Mouse (Mus musculus) limb, embryonic 15.5 days (tissue): ENCODE data around the gene Pidd1. TPM values are rescaled to one million over a fixed set of nuclear protein-coding genes. Genes with fewer than 3 reads are reported as not detected.

Experiments used
- ATAC-seq: fragments of 200-750 bp; cut with Nextera tagmentation; 2 replicates; pipeline ENCODE4 v1.8.0; 2017; ENCODE audit warnings: low read depth, moderate TSS enrichment; ENCODE audit not compliant: insufficient number of reproducible peaks, low FRiP score, low TSS enrichment
- H3K27ac ChIP-seq: fragments of 300-500 bp; sonication (generic); 2 replicates; pipeline ENCODE4 v1.5.1; 2015; ENCODE audit warnings: moderate library complexity, mild to moderate bottlenecking, inconsistent platforms
- H3K27me3 ChIP-seq: fragments of 300-500 bp; sonication (generic); 2 replicates; pipeline ENCODE4 v1.6.1; 2015; ENCODE audit warnings: inconsistent platforms
- H3K36me3 ChIP-seq: fragments of 300-500 bp; sonication (generic); 2 replicates; pipeline ENCODE4 v1.6.1; 2015; ENCODE audit warnings: inconsistent platforms
- H3K4me1 ChIP-seq: fragments of 300-500 bp; sonication (generic); 2 replicates; pipeline ENCODE4 v1.6.1; 2015; ENCODE audit warnings: inconsistent platforms
- H3K4me2 ChIP-seq: fragments of 300-500 bp; sonication (generic); 2 replicates; pipeline ENCODE4 v1.6.1; 2015; ENCODE audit warnings: mild to moderate bottlenecking, inconsistent platforms
- H3K4me3 ChIP-seq: fragments of 300-500 bp; sonication (generic); 2 replicates; pipeline ENCODE4 v1.5.1; 2015; ENCODE audit warnings: mild to moderate bottlenecking, inconsistent platforms
- H3K9ac ChIP-seq: fragments of 300-500 bp; sonication (generic); 2 replicates; pipeline ENCODE4 v1.6.1; 2015; ENCODE audit warnings: inconsistent platforms
- H3K9me3 ChIP-seq: fragments of 300-500 bp; sonication (generic); 2 replicates; pipeline ENCODE4 v1.6.1; 2016; ENCODE audit warnings: inconsistent platforms
- WGBS: fragments of 180-500 bp; shearing (Covaris S2); methylation state at CpG from one replicate; pipeline ENCODE4 v1.1.7; 2015; 5-methylcytosine and 5-hydroxymethylcytosine counted together
- polyA plus RNA-seq: library from polyadenylated mRNA; unstranded; fragments of >200 nt; fragmentation: Nextera tagmentation; extraction: Ambion mirVana; gene quantifications from 2 replicates; pipeline ENCODE4 v1.2.1, GENCODE M21; 2015

The Pidd1 gene
- polyA plus RNA-seq, 1 experiment from 2014 or later = 9.8 TPM

GRCm38 (mm10) chr7:141463824-141464602 lies 20.2 kb upstream of the Pidd1 start:
- H3K36me3 ChIP-seq = peaks cover 6% of the 10 kb centered on the region; the same call in 1 of the 2 replicates
- H3K4me3 ChIP-seq = peak overlapping the region; percentile 26; the same call in 1 of the 2 replicates
- peak overlapping the region; percentile 44 for H3K4me2 ChIP-seq
- whole genome bisulfite sequencing = 40% methylated on average over 12 of the region's 12 CpGs
- H3K27me3 ChIP-seq = peaks cover 61% of the 10 kb centered on the region
- H3K27ac ChIP-seq = peak overlapping the region; percentile 23; the same call in 1 of the 2 replicates
- peaks cover 68% of the 10 kb centered on the region for H3K4me1 ChIP-seq
- no peak overlapping the region for H3K9ac ChIP-seq
- no peaks in the 10 kb centered on the region for H3K9me3 ChIP-seq
- ATAC-seq = no peak

GRCm38 (mm10) chr7:141462333-141462821 lies 18.6 kb upstream of the Pidd1 start:
- ATAC-seq = no peak
- Histone ChIP-seq H3K4me3 (peak overlapping the region; percentile 41; the same call in 1 of the 2 replicates), H3K27me3 (peaks cover 61% of the 10 kb centered on the region), H3K27ac (no peak overlapping the region), H3K36me3 (peaks cover 7% of the 10 kb centered on the region; the same call in 1 of the 2 replicates), H3K4me1 (peaks cover 52% of the 10 kb centered on the region), H3K9me3 (no peaks in the 10 kb centered on the region), H3K4me2 (peak overlapping the region; percentile 76; the same call in 1 of the 2 replicates), H3K9ac (0 out of 2 replicates have a peak overlapping the region, but pooled peaks have one; percentile 28)
- WGBS = 7% methylated on average over 5 of the region's 5 CpGs

GRCm38 (mm10) chr7:141461521-141462332 lies 17.9 kb upstream of the Pidd1 start:
- Histone ChIP-seq H3K27ac (no peak overlapping the region; the same call in 1 of the 2 replicates), H3K27me3 (peaks cover 61% of the 10 kb centered on the region), H3K9me3 (no peaks in the 10 kb centered on the region), H3K4me2 (peak overlapping the region; percentile 76), H3K9ac (peak overlapping the region; percentile 28; the same call in 1 of the 2 replicates), H3K4me1 (peaks cover 47% of the 10 kb centered on the region), H3K36me3 (peaks cover 7% of the 10 kb centered on the region; the same call in 1 of the 2 replicates), H3K4me3 (peak overlapping the region; percentile 41)
- no peak for ATAC-seq
- WGBS = 3% methylated on average over 59 of the region's 59 CpGs

- no peak for ATAC-seq
- H3K27me3 ChIP-seq = peaks cover 60% of the 10 kb centered on the region
- peak within 1 kb of the TSS; percentile 41 for H3K4me3 ChIP-seq
- H3K9ac ChIP-seq = peak within 1 kb of the TSS; percentile 28; the same call in 1 of the 2 replicates
- H3K27ac ChIP-seq = no peak within 1 kb of the TSS; the same call in 1 of the 2 replicates
- WGBS = 71% methylated on average over 15 of the region's 15 CpGs
- H3K4me2 ChIP-seq = peak within 1 kb of the TSS; percentile 76
- peaks cover 46% of the 10 kb centered on the region for H3K4me1 ChIP-seq
- H3K9me3 ChIP-seq = no peaks in the 10 kb centered on the region
- H3K36me3 ChIP-seq = peaks cover 7% of the 10 kb centered on the region; the same call in 1 of the 2 replicates
Measured at GRCm38 (mm10) chr7:141460391-141461113, 16.7 kb upstream of the Pidd1 start, which contains the start of gene Cracr2b. Gene Cracr2b, plus strand, starts transcription at chr7:141461094.

GRCm38 (mm10) chr7:141460001-141460390 lies 16.2 kb upstream of the Pidd1 start:
- H3K36me3 ChIP-seq = peaks cover 7% of the 10 kb centered on the region; the same call in 1 of the 2 replicates
- H3K27me3 ChIP-seq = peaks cover 57% of the 10 kb centered on the region
- H3K4me1 ChIP-seq = peaks cover 45% of the 10 kb centered on the region
- H3K4me3 ChIP-seq = no peak overlapping the region
- no peak for ATAC-seq
- H3K27ac ChIP-seq = no peak overlapping the region
- H3K9me3 ChIP-seq = no peaks in the 10 kb centered on the region
- WGBS = 65% methylated on average over 5 of the region's 5 CpGs
- H3K4me2 ChIP-seq = no peak overlapping the region
- H3K9ac ChIP-seq = no peak overlapping the region

GRCm38 (mm10) chr7:141459301-141459711 lies 15.5 kb upstream of the Pidd1 start:
- WGBS = 87% methylated on average over 17 of the region's 17 CpGs
- ATAC-seq = no peak
- Histone ChIP-seq H3K9ac (no peak overlapping the region), H3K9me3 (no peaks in the 10 kb centered on the region), H3K4me2 (no peak overlapping the region), H3K27ac (no peak overlapping the region), H3K36me3 (peaks cover 7% of the 10 kb centered on the region; the same call in 1 of the 2 replicates), H3K4me3 (no peak overlapping the region), H3K27me3 (peaks cover 50% of the 10 kb centered on the region), H3K4me1 (peaks cover 43% of the 10 kb centered on the region)

GRCm38 (mm10) chr7:141458661-141459060 lies 14.8 kb upstream of the Pidd1 start:
- no peak for ATAC-seq
- no peak overlapping the region for H3K4me2 ChIP-seq
- no peak overlapping the region for H3K4me3 ChIP-seq
- peaks cover 7% of the 10 kb centered on the region; the same call in 1 of the 2 replicates for H3K36me3 ChIP-seq
- H3K27me3 ChIP-seq = peaks cover 44% of the 10 kb centered on the region
- WGBS = 90% methylated on average over 11 of the region's 11 CpGs
- H3K9ac ChIP-seq = no peak overlapping the region
- peaks cover 37% of the 10 kb centered on the region for H3K4me1 ChIP-seq
- no peaks in the 10 kb centered on the region for H3K9me3 ChIP-seq
- no peak overlapping the region for H3K27ac ChIP-seq

- 74% methylated on average over 15 of the region's 15 CpGs for WGBS
- Histone ChIP-seq H3K4me2 (no peak overlapping the region), H3K4me3 (no peak overlapping the region), H3K27ac (no peak overlapping the region), H3K36me3 (peaks cover 7% of the 10 kb centered on the region; the same call in 1 of the 2 replicates), H3K4me1 (peaks cover 34% of the 10 kb centered on the region), H3K27me3 (peaks cover 38% of the 10 kb centered on the region), H3K9me3 (no peaks in the 10 kb centered on the region), H3K9ac (no peak overlapping the region)
- ATAC-seq = no peak
Measured at GRCm38 (mm10) chr7:141457986-141458660, 14.3 kb upstream of the Pidd1 start.

GRCm38 (mm10) chr7:141457236-141457635 lies 13.4 kb upstream of the Pidd1 start:
- ATAC-seq = no peak
- no peak overlapping the region for H3K4me2 ChIP-seq
- H3K4me3 ChIP-seq = no peak overlapping the region
- H3K4me1 ChIP-seq = peaks cover 30% of the 10 kb centered on the region
- no peaks in the 10 kb centered on the region for H3K9me3 ChIP-seq
- H3K27ac ChIP-seq = no peak overlapping the region
- H3K36me3 ChIP-seq = peaks cover 9% of the 10 kb centered on the region
- 91% methylated on average over 14 of the region's 14 CpGs for WGBS
- H3K27me3 ChIP-seq = peaks cover 30% of the 10 kb centered on the region
- no peak overlapping the region for H3K9ac ChIP-seq

GRCm38 (mm10) chr7:141456739-141457138 lies 12.9 kb upstream of the Pidd1 start:
- no peak for ATAC-seq
- H3K36me3 ChIP-seq = peaks cover 14% of the 10 kb centered on the region
- no peak overlapping the region for H3K4me3 ChIP-seq
- no peak overlapping the region for H3K27ac ChIP-seq
- H3K4me2 ChIP-seq = no peak overlapping the region
- H3K9ac ChIP-seq = no peak overlapping the region
- 87% methylated on average over 6 of the region's 6 CpGs for WGBS
- H3K27me3 ChIP-seq = peaks cover 25% of the 10 kb centered on the region
- no peaks in the 10 kb centered on the region for H3K9me3 ChIP-seq
- H3K4me1 ChIP-seq = peaks cover 26% of the 10 kb centered on the region
